Mouse (Mus musculus) lung, postnatal 25 days (tissue): ENCODE measurements around the gene Tex52.

ENCODE experiments used
- DNase-seq: peaks from one replicate; pipeline ENCODE4 v3.0.0; 2022; ENCODE audit warnings: low spot score

The Tex52 gene

DNA sequence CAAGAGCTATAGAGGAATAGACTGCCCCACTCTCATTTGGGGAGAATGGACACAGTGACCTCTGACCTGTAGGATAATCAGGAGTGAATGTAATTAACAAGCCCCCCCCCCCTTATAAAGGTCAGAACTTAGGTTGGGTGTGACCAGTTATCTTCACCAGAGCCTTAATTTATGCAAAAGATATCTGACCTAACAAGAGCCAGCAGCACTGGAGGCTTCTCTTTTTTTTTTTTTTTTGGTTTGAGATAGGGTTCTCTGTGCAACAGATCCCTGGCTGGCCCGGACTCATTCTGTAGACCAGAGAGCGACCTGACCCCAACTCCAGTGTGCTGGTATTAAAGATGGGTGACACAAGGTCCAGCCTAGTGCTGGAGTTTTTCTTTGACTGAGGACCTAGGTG is 54.0 kb downstream of the Tex52 start:
- no peak for DNase-seq

DNA sequence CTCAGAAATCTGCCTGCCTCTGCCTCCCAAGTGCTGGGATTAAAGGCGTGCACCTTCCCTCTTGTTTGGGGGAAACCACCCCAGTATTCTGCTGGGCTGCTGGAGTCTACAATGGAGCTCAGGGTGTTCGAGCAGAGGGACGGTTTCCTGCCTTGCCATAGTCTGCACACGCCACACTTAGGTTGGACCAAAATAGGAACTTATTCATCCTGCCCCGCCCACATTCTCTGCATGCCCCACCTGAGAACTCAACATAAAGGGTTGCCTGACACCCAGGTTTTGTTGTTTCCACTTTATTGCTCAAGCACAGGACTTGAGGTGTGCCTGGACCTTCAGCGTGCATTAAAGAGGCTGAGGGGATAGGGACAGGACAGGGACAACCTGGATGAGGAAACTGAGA is 54.6 kb downstream of the Tex52 start:
- DNase-seq, result peak; percentile 18

DNA sequence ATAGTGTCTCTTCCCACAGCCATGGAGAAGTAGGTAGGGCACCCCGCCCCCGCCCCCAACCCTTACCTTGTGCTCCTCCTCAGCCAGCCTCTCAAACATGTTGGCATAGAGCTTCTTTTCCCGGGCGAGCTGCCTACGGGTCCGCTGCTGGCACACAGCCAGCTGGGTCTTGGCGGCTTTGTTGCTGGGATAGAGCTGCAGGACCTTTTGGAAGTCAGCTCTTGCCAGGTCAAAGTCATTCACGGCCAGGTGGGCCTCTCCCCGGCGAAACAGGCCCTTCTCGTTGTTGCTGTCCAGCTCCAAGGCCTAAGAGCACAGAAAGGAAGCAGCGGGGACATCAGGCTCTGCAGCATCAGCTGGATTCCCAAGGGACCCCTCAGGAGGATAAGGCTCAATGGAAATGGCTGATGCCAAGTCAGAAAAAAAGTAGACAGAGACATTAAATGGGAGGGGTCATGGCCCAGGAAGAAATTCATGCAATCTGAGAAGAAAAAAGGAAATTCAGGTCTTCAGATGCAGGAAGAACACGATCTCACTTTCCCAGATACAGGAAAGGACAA is 57.2 kb downstream of the Tex52 start:
- no peak for DNase-seq

DNA sequence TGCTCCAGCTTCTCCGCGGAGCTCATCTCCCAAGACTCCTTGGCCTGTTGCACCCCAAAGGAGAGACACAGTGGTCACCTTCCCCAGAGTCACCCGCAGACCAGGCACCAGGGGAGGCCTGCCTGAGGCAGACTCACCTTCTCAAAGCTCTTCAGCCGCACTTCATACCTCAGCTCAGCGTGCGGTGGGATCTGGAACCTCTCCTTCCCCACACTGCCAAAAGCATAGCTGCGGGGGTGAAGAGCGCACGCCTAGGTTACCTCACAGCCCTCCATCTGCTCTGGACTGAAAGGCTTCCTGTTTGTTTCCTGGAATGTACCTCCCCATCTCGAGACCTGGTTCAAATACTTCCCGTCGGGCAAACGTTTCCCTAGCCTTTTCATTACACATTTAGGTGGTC is 58.3 kb downstream of the Tex52 start:
- no peak for DNase-seq
